Mouse (Mus musculus) adrenal gland, adult 8-10 months (tissue): ENCODE data around the gene Cdc7. TPM values are rescaled to one million over a fixed set of nuclear protein-coding genes. Genes with fewer than 3 reads are reported as not detected.

Experiments used
- DNase-seq: peaks from one replicate; pipeline ENCODE4 v3.0.0; 2022
- total RNA-seq, 4 experiments: library from RNA; stranded (reverse); gene quantifications; 2 replicates each; pipeline ENCODE4 v1.2.4; 2022

The Cdc7 gene
- total RNA-seq, 4 experiments from 2014 or later: 2.8 to 5.9 (median 4.0) TPM

DNA sequence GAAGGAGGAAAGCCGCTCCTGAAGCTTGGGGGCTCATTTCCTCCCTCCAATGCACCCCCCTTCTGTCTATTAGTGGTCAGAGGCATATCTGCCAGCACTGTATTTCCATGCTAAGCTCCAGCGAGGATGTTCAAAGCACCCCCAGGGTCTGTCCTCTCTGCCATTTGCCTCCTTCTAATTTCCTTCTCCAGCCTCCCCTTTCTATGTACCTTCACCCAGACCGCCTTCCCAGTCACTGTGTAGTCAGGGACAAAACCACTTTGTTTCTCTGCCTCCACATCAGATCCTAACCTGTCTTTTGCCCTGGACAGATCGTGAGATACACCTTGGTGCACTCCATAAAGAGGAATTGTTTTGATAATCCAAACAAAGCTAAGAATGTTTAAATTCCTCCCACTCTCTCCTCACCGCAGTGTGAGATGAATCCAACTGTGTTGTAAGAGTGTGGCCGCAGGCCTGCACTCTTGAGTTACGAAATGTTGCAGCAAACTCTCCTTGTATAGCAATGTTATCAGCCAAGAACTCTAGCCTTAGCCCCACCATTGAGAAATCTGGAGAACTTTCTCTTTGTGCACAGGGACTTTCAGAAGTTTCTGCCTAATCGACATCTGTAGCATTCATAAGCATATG lies 27.3 kb downstream of the Cdc7 start:
- DNase-seq: no peak

DNA sequence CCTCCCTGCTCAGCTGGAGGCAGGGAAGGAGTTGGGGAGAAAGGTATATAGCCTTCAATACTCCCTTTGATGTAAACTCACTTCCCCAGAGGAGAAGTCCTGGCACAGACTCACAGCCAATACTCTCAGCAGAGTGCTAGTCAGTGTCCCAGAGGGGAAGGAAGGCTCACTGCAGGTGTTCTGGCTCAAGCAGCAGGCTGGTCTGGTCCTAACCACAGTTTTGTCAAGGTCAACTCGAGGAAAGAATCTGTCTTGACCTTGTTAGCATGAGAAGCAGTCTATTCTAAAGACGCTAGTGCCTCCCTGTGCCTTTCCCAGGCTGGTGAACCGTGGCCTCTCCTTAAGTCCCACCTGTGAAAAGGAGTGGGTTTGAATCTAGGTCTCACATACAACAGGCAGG lies 30.6 kb downstream of the Cdc7 start:
- DNase-seq: no peak

DNA sequence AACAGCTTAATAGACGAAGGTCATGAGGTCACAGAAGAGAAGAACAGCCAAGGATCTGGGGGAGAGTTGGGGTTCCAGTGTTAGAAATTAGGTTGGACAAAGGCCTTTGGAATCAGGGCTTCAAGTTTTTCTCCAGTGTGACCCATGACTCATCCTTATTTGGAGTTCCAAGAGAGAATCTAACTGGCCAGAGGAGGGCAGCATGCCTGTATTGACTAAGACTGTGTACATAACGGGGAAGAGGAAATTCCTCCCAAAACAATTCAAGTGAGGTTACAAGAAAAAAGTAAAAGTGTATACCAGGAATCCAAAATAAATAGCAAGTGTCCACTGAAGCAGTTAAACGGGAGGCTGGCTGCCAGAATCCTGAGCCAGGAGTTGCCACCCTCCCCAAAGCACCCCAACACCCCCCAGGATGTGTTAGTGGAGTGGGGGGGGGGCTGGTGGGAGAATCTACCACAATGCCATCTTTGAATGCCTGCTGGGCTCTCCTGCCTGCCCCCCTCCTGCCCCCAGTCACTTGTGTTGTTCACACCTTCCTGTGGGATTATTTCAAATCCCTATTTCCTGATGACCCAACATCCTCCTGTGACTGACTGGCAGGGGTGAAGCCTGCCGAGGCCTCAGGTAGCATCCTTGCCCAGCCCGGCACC lies 31.9 kb downstream of the Cdc7 start:
- peak; percentile 75 for DNase-seq

DNA sequence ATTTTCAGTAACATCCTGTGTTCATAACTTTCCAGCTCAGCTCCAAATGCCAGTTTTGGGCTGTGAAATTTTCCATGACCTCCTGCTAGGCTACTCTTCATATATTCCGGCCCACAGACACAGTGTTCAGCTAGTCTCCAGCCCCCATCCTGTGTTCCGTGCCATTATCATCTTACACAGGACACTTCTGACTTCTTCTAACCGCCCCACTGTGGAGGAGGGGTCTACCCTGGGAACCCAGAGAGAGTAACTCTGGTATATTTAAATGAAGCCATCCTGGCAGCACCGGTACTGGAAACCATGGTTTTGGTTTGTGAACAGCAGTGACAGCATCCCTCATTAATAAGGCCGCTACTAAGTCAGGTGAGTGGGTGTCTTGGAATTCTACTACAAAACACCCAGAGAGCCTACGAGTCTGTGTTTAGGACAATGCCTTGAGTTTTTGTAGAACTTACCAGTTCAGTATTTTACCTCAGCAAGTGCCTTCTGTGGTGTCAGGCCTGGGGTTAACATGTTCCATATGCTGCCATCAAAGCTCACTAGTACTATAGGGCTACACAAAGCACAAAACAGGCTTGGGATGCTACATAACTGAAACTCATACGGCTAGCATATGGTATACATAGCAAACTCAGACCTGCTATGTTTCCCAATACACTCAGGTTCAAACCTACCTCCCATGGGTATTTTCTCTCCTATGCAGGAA lies 32.6 kb downstream of the Cdc7 start:
- no peak for DNase-seq

DNA sequence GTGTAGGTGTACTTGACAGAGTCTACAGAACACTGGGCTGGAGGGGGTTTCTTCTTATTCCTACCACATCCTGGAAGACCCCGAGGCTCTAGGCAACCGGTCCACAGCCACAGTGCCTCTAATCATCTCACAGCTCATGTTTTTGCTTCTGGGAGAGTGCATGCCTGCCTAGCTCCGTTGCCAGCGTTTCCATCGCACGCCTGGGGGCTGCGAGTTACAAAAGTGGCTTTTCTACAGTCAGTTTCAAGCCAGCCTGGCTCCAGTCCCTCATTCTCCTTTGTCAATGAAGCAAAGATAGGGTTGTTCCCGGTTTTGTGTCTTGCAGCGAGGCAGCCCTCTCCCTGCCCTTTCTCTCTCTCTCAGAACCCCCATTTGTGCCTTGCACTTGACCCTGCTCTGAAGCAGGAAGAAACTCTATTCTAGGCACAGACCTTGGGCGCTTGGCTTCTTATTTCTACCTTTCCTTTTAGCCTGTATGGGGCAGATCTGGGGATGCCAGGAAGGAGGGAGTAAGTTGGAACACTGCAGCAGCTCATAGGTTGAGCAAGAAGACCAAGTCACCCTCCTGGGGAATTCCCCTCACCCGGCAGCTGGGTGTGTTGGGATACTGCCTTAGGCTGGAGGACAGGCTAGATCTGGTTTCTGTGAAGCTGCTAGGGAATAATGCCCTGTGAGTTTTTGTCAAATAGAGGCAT lies 37.4 kb downstream of the Cdc7 start:
- DNase-seq: no peak

DNA sequence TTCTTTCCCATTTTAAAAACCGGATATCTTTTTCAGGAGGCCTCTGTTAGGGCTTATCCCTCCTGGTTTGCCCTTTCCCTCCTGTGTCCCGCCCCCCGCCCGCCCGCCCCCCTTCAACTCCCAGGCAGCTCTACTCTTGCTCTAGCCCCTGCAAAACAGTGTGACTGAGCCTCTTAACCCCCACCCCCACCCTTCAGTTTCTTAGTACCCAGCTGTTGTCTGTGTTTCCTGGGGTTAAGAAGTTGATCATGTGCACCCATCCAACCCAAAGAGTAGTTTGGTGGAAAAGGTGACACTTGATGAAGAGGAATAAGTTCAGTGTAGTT lies 37.9 kb downstream of the Cdc7 start:
- no peak for DNase-seq

DNA sequence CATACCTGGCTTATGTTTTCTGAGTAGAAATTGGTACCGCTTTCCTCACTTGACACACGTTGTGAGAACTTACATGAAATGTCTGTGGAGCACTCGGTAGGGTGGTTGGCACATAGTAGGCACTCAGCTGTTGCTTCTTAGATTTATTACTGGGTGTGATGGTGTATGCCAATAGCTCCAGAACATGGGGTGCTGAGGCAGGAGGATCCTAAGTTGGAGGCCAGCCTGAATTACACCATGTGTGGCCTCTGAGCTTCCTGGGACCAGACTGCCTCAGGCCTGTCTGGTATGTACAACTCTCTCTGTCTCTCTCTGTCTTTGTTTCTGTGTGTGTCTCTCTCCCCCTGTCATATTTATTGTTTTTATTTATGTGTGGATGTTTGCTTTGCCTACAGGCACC lies 45.6 kb downstream of the Cdc7 start:
- no peak for DNase-seq

DNA sequence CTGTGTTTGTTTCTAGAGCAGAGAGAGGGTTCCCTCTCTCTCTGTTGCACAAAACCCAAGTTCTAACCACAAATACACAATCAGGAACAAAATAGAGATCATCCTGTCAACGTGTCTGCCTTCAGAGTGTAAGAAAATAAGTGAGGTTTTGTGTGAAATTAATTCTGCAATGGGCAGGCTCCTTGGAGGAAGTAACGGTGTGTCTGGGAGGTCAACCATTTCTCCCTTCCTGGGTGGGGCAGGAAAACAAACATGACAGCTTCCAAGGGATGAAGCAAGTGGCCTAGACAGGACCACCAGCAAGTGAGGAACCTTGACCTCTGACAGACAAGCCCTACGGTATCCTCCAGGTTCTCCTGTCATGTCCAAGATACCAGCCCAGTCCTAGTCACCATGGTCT lies 46.2 kb downstream of the Cdc7 start:
- no peak for DNase-seq

DNA sequence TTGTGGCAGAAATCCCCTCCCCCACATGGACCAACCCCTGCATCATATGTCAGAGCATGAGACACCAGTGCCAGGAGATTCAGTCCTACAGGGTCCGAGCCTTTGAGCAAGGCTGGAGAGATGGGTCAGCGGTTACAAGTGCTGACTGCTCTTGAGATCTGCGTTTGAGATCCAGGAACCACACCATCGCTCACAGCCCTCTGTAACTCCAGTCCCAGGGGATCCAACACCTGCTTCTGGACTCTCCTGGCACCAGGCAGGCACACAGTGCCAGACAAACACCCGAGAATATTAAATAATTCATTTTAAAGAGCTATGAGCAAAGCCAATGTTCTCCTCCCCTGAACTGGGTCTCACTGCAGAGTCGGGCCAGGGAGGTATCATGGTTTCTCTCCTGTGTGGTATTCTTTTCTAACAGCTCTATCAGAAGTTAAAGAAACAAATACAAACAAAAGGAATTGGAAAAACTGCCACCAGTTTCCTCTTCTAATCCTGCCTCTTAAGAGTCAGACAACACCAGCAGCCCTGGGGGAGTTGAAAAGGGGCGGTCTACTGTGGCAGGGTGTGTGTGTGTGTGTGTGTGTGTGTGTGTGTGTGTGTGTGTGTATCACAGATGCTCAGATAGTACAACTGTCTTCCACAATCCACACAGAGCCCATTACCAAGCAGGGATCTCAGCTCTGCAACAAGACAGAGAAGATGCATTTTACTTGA lies 47.4 kb downstream of the Cdc7 start:
- no peak for DNase-seq

DNA sequence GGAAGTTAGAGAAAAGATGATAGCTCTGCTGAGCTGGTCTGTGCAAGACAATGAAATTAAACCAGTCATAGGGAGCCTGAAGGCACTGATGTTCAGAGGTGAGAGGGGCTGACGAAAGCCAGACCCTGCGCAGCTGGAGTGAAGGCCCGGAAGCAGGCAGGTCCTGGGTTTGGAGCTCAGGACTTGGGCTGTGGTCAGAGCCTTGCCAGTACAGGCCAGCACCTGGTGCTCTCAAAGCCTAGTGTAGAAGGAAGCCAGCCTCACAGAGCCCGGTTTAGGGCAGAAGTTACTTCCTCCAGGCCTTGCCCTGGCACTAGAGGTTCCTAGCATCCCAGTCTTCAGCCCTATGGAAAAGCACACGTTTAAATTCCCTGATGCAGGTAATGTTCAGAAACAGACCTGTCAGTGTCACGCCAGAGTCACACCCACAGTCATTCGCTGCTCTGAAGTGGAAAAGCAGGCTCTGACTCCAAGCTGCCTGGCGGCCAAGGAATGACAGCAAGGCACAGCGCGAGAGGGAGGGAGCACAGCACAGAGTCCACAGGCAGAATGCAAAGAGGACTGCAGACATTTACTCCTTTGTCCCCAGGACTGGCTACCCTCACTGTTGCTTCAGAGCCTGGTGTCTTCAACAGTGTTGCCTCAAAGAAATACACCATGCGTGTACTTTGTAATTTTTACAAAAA lies 48.1 kb downstream of the Cdc7 start:
- DNase-seq: no peak

DNA sequence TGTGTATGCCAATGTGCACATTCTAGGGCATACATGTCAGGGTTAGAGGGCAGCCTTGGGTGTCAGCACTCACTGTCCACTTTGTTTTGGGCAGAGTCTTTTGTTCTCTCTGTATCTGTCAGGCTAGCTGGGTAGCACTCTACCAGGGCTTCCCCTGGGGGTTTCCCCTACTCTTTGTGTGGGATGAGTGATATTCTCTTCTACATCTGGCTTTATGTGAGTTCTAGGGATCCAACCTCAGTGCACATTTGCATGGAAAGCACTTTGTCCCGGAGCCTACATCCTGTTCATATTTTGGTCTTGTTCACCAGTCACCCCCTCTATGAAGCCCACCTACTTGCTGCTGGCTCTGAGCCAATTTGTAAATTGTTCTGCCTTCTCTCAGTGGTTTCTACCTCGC lies 49.3 kb downstream of the Cdc7 start:
- DNase-seq: no peak

DNA sequence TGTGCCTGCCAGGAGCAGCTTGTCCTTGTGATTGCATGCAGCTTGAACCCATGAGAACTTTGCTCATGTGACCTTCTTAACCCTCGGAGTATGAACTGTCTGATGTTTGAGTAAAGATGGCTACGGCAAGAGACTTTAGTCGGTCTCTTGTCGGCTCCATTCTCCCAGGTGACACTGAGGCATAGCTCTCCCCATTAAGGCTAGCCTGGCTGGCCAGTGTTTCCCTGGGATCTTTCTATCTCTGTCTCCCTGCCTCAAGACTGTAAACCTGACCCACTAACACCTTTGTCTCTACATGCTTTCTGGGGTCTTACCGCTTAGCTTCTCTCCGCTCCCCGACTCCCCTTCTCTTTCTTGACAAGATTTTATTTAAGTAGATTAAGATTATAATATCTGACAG lies 50.0 kb downstream of the Cdc7 start:
- DNase-seq: no peak

DNA sequence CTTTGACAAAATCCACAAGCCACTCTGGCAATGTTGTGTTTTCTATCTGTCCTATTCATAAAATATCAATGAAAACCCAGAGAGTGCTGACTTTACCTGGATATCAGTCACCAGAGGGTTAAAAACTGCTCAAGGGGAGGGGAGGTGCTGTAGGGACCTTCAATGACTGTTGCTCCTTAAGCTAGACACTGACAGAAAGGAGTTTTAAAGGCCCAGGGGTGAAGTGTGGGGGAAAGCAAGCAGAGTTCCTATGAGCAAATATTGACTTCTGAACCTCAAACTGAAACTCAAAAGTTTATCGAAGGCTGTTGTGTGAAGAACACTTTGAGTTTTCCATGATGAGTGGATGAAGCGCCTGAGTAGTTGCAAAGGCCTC lies 50.9 kb downstream of the Cdc7 start:
- DNase-seq: no peak

DNA sequence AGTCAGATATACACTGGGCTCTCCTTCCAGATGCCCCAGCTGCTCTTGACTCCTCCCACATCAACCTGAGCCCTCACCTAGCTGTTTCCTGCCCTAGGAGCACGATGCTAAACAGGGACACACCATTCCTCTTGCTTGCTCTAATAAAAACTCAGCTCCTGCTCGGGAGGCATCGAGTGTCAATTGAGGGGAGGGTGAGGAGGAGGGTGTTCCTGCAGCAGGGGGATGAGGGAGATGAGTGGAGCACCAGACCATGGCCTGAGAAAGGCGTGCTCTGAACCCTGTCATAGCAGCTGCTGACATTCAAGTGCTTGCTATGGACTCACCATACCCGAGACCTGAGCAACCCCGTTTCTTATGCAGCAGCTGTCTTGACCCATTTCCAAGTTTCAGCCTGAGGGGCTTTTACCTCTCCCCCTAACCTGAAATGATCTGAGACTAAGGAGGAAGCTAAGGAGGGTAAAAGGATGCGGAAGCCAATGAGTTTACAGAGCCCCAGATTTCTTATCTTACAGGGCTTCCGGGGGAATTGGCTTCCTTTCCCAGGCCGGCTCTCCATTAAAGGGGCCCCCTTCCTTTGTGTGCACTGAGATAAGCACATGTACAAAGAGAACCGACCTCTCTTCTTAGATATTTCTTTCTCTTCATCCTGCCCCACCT lies 51.4 kb downstream of the Cdc7 start:
- DNase-seq: no peak

DNA sequence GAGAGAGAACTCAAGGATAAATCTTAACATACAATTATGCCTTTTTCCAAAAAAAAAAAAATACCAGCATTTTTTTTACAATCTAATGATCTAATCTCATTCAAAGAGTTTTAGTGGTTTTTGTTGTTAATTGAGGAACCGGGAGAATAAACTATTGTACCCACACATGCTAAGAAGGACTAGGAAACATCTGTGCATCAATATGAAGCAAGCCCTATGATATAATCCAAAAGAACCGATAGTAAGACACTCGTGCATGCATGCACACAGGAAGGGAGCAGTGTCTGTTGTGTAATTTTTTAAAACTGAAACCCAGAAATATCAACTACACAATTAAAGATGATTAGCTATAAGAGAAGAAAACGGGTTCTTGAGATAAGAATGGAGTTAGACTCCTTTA lies 52.4 kb downstream of the Cdc7 start:
- DNase-seq: no peak

DNA sequence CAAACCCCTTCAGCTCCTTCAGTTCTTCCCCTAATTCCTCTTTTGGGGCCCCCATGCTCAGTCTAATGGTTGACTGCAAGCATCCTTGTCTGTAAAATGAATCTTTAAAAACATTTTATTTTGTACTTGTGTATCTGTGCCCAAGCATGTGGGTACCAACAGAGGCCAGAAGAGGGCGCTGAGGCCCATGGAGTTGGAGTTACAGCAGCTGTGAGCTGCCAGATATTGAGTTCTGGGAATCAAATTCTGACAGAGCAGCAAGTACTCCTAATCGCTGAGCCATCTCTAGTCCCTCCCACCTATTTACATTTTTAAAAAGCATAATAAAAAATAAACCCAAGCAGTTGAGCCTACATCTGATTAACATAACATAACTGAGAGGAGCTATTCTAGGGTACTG lies 53.4 kb downstream of the Cdc7 start:
- no peak for DNase-seq

DNA sequence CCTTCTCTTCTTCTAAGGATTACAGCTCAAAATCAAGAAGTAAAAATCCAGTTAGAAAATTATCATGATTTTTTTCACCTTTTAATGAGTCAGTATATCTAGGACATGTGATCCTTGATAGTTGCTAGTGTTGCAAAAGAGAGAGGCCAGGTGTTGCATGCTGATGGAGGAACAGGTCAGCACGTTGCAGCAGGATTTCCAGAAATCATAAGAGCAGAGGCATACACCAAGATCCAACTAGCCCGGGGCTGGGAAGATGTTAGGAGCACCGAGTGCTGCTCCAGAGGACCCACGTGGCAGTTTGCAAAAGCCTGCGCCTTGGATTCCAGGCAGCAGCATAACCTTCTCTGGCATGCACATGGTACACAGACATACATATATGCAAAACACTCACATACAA lies 54.9 kb downstream of the Cdc7 start:
- DNase-seq: no peak

DNA sequence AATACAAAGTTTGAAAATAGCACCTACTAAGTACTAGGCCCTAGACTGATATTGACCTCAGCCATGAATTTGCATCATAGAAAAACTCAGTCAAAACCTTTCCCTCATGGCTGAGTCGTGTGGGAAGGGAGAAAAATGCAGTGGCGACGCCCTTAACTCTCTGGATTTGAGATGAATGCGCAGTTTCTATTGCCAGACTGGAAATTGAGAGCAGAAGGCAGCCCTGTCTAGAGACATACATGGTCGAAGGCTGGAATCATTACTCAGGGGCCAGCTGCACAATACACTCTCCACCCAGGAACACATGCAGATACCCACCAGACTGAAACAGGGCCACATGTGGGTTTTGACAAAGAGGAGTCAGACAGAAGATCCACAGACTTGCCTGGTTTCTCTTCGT lies 55.8 kb downstream of the Cdc7 start:
- no peak for DNase-seq

DNA sequence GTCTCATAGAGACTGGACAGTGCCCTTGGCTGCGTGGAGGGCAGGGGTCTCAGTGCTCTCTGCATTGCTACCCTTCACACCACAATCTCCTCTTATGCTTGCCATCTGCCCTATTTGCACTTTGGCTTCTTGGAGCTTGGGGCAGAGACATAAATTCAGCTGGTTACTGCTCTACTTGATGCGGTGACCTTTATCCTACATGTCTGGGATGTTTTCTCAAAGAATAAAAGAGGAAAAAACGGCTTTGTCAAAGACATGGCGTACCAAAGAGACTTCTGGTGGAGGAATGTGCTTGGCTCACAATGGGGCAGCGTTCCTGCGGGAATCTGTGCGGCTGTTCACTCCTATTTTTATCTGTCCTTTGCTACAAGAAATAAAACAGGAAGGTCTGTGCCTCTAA lies 56.2 kb downstream of the Cdc7 start:
- DNase-seq: no peak

DNA sequence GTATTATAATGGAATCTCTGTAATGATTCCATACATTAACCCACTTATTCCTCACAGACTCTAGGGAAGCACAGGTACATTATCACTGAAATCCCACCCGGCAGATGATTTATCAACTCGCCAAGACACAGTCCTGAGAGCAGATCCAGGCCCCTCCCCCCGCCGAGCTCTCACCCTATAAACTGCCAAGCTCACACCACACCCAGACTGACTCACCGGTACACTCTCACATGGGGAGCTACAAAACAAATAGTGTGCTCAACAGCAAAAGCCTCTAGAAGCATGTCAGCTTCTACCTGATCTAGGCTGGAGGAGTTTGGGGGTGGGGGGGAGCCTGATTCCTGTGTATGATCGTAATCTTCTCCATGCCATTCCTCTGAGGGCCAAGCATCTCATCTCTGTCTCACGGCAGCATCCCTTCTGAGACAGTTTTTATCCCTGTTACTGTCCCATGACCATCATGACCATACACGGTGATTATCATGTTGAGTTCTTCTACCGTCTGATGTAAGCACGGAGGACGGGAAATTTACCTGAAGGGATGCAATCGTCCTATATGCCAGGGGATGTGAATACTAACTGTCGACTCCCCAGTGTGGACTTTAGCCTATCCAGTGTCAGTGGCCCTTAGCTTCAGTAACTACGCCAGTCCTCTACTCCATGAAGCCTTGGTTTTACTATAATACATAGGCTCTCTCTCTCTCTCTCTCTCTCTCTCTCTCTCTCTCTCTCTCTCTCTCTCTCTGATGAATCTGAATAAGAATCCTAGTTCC lies 57.4 kb downstream of the Cdc7 start:
- no peak for DNase-seq

DNA sequence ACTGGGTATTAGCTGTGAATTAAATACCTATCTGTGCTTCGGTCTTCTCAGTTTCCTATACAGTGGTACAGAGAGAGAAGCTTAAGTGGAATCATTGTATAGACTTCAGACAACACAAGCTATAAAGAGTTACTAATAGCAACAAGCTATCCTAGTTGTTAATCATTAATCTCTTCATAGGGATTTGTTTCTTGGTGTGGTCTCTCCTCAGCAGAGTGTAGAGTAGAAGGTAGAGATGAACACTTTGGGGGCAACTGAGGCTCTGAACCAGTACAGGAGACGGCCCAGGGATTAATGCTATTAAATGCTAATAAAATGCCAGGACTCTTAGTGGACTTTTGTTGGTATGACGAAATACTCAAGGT lies 57.9 kb downstream of the Cdc7 start:
- DNase-seq: no peak
